Mouse (Mus musculus): ENCODE data around the gene Slc36a4. TPM values are rescaled to one million over a fixed set of nuclear protein-coding genes. Genes with fewer than 3 reads are reported as not detected.

The Slc36a4 gene
- 10 to 100 TPM; 42.4 to 47.4 TPM for total RNA-seq (2021)
- long read RNA-seq, full-length matches to known transcripts: 17 of 61 reads
- long read RNA-seq, partial matches to known transcripts: 14 of 61 reads
- long read RNA-seq, other reads (novel, unspliced or antisense): 30 of 61 reads

DNA sequence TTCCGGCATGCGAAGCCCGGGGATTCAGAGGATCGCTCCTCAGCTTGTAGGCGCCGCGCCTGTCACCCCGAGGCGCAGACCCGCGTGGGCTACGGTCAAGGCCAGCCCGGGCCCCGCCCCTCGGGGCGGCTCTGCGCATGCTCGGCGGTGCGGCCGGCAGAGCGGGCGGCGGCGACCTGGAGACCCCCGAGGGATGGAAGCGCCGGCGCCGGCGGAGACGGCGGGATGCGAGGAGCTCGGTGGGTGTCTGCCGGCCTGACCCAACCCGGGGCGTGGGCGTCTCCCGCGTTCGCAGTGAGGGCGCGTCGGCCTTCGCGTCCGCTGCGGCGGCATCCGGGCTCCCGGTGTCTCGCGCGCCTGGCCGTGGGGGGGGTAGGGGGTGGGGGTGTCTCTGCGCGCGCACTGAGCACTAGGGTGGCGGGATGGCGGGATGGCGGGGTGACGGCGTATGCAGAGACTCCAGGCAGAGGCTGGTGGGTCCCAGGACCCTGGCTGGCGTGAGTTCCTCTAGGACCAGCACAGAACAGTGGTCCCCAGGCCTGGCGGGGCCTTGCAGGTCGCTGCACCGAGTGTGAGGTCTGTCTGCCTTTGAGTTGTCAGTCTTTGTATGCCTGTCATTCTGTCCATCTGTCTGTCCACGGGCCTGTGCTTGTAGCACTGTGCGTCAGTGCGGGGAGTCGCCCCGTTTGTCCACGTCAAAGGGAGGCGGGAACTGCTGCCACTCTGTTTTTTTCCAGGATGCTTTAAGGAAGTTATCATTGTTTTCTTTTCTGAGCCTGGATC, at the start of gene Slc36a4:
Gene Slc36a4 (plus strand): TSS at position 140 of the 783 bp plus-strand sequence.
- peak; percentile 64 to 81 for DNase-seq (ENCODE audit: low spot score in 2 of 2)

DNA sequence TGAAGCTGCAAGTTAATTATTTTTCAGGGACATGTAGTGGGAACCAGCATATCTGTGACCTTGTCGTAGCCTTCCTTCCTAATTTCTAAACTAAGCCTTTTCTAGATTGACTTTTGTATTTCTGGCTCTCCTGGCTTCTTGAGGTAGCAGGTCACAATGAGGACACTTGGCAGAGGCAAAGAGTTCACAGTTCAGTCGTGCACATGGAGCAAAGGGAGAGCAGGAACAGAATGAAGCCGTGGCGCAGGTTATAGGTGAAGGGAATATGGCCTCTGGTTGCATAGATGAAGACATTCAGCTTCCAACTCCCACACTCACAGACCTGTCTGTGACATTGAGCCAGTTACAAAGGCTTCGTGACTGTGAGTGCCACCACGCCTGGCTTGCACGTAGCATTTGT, 44.9 kb upstream of the Slc36a4 start:
- DNase-seq (ENCODE audit: low spot score in 2 of 2): no peak

DNA sequence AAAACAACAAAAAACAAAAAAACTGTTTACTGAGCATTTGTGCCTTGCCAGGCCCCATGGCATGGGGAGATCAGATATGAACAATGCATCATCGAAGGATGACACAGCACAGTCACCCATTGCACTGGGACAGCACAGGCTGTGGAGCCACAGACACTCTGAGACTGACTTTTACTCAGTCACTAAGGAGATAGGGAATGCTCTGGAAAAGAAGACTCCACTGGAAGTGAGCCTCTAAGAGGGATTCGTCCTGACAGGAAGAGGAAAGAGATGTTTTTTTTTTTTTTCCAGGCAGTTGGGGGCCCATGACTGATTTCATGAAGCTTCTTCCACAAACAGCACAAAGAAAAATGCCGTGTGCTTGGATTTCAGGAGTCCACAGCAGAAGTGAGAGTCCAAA, 40.1 kb upstream of the Slc36a4 start:
- no peak for DNase-seq (ENCODE audit: low spot score in 2 of 2)

DNA sequence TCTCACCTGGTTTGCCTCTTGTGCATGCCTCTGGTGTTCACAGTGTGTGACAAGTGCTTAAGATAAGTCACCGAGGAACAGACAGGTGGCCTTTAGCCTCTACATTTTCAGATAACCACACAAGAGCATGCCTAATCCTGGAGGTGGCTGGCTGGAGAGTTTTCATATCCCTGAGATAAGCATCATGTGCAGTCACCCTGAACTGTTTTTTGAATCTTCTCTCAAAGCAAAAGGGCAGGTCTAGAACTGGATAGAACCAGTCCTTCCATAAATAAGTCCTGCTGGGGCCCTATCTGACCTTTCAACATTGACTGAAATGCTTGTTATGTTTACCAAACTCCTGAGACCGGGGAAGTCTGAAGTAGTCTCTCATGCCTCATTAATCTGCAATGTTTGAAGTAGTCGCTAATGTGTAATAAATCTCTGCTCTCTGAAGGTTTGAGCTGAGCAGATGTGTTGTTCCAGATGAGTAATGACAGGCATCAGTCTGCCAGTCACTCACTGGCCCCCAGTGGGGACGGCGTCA, 39.5 kb upstream of the Slc36a4 start:
- no peak for DNase-seq (ENCODE audit: low spot score in 2 of 2)

DNA sequence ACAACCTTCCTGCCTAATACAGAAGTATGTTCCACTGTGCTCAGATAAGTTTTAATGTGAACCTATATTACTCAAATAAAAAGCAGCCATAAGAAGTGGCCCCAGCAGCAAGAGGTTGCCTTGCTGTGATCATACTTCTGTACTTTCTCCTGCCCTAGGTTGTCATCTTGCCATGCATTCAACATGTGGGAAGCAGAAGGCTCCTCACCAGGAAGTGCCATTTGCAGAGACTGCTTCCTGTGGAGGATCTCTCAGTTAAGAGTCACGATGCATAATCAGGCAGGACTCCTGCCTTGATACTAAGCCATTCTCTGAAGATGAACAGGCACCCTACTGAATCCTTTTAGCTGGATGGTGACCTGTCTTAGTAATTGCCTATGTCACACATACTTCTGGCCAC, 37.3 kb upstream of the Slc36a4 start:
- DNase-seq (ENCODE audit: low spot score in 2 of 2): no peak

DNA sequence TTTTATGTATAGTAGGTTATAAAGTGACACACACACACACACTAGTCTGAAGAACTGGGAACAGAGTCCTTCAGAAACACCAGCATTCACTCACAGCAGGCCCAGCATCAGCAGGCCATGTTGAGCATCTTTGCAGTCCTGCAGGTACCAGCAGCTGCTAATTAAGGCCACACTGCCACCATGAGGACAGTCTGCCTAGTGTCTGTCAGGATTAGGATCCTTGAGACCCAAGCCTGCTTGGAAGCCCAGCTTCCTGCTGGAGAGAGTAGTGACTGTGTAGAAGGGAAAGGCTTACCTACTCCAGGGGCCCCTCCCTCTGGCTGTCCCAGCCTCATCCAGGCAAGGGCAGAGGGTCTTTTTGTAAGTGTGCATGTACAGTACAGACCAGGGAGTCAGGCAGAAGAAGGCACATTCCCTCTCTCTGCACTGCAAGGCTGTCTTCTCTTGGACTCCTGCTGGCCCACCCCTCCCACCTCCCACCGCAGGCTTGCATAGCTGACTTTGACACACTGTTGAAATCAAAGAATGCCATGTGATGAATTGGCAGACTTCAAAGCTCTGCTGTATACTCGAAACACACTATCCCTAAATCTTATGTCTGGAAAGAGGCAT, 27.6 kb upstream of the Slc36a4 start:
- peak; percentile 49 to 88 for DNase-seq (ENCODE audit: low spot score in 2 of 2)

DNA sequence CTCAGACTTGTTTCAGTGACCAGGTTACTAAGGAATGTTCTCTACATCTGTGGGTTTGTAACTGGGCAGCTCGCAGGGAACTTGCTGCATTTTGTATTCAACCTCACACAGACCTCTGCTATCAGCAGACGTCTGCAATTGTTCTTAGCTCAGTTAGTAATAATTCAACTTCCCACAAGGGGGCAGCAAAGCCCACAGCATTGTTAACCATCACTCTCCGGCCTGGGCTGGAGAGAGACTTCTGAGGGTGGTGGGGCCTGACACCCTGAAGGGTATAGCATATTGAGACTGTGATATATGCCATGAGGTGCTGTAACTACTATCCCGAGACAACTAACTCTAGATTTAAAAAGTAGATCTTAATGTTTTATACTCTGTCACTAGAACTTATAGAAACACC, 24.3 kb upstream of the Slc36a4 start:
- peak; percentile 29 to 82 for DNase-seq (ENCODE audit: low spot score in 2 of 2)

DNA sequence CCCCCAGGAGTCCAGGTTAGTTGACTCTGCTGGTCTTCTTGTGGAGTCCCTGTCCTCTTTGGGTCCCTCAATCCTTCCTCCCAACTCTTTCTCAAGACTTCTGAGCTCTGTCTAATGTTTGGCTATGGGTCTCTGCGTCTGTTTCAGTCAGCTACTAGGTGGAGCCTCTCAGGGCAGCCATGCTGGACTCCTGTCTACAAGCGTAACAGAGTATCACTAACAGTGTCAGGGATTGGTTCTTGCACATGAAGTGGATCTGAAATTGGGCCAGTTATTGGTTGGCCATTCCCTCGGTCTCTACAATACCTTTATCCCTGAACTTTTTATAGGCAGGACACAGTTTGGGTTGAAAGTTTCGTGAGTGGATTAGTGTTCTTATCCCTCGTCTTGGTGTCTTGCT, 22.2 kb upstream of the Slc36a4 start:
- DNase-seq (ENCODE audit: low spot score in 2 of 2): no peak

DNA sequence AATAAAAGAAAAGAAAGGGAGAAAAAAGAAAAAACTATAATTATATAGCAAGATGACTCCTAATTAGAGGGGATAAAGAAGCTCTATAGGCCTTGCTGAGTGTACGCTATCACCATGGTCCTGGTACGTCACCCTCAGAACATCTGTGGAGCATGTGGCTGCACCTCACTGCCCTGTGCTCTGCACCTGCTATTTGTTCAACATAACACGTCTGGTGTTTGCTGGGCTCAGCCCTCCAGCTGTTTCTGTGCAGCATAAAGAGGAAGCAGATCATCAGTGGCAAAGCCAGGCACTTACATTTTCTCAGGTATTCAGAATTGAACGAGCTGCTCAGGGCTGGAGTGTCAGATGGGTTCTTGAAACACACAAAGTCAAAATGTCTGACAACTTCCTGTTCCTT, 15.7 kb upstream of the Slc36a4 start:
- DNase-seq (ENCODE audit: low spot score in 2 of 2): no peak

DNA sequence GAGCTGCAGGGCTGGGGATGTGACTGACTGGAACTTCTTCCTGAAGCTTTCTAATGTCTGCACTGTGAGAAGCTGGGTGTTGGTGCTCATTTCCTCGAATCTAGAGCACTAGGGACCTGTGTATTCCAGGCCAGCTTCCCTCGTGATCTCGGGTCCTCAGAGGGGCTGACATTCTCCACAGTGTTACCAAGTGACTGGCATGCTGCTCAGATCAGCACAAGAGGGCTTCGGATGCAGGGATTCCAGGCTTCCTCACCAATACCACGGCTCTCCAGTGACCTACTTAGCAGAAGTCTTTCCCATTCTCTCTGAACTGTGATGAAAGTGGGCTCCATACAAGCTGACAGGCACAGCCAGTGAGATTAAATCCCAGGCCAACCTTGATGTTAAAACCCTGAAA, 14.5 kb upstream of the Slc36a4 start:
- DNase-seq (ENCODE audit: low spot score in 2 of 2): no peak

DNA sequence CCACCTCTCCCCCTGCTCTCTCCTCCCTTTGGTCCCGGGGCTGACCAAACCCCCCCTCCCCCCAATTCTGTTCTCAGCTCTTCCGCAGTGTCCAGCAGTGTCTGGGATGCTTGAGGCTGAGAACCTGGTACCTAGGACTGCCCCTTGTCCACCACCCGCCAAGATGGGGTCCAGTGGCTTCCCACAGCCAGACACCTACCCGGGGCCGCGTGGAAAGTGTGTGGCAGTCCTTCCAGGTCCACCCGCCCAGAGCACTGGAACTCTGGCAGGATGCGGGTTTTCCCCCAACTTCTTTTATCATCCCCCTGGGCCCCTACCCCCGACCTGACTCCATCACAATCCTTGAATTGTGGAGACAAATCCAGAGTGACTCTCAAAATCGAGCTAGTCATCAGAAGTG, 3.8 kb upstream of the Slc36a4 start:
- no peak for DNase-seq (ENCODE audit: low spot score in 2 of 2)

DNA sequence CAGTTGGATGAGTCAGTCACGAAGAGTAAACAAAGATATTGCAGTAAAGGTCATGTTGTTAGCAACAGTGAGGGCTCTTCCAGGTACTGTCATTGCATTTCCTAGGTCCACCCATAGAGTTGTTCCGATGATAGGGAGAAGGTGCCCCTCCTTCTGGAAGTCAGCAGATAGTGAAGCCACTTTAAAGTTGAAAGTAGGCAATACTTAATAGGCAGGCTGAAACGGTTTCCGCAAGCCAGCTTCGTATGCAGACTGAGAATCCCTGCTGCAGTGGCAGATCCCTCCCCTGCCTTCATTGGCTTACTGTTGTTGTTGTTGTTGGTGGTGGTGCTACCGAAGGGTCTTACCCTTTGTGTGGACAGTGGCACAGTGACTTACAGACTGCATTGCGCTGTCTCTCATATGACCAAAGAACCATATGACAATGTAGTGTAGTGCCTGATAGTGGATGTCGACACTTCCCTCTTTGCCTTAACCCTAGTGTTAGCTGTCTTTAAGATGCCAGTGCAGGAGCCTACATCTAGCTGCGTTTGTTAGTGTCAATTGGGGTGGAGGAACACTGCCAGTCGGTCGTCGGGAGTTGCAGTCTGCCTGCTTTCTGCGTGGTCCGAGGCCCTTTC, 449 bp upstream of the Slc36a4 start:
- DNase-seq (ENCODE audit: low spot score in 2 of 2): no peak

DNA sequence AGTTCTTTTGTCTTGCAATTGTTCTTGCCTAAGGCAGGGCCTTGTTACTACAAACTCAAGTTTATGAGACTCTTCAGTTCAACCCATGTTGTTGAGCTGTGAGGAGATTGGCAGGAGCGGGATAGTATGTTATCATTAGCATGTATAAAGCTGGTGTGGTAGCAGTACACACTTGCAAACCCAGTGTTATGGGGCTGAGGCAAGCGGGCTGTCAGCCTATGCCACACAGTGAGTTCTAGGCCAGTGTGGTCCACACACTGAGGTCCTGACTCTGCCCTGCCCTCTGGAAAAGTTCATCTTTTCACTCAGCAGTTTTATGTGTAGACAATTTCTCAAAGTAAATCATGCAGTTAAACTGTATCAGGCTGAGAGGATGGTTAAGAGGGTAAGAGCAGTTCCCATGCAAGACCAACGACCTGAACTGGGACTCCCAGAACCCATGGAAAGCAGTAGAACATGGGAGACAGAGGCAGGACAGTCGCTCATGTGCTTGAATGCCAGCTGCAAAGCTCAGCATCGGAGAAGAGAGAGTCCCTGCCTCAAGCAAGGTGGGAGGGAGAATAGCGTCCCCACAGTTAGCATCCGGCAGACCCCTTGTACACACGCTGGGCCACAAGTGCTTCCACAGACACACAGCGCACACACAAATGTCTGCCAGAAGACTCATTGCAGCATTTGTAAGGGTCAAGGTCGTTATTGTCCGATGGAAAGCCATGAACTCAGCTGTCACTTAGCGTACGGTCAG, 1.5 kb downstream of the Slc36a4 start:
- no peak for DNase-seq (ENCODE audit: low spot score in 2 of 2)

DNA sequence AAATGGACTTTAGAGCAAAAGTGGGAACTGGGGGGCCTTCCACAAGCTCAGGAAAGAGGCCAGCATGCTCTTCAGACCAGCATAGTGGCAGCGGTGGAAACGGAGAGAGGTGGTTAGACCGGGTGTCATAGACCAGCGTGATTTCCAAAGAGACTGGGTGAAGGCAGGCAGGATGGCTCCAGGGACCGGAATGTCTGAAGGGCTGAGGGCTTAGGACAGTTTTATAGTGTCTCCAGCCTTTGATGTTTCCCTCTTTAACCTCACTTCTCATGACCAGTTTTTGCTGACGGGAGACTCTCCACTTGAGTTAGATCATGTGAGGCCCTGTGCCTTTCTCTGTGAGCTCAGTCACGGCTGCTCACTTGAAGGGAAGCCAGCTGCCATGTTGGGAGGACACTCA, 2.1 kb downstream of the Slc36a4 start:
- no peak for DNase-seq (ENCODE audit: low spot score in 2 of 2)

DNA sequence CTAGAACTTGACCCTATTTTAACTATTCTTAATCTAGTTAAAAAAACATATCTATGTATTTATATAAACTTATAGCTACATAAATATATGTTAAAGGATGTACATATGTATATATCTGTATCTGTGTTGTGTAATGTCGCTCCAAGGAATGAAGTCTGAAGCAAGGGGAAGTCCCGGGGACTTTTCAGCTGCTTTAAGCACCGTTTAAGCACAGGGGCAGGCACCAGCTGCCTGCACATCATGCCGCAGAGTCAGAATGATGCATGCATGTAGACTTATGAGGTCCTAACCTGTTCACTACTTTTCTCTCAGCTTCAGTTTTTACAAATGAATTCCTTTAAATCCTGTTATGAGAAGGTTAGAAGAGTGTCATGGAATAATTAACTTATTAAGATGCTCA, 5.3 kb downstream of the Slc36a4 start:
- DNase-seq (ENCODE audit: low spot score in 2 of 2): no peak

DNA sequence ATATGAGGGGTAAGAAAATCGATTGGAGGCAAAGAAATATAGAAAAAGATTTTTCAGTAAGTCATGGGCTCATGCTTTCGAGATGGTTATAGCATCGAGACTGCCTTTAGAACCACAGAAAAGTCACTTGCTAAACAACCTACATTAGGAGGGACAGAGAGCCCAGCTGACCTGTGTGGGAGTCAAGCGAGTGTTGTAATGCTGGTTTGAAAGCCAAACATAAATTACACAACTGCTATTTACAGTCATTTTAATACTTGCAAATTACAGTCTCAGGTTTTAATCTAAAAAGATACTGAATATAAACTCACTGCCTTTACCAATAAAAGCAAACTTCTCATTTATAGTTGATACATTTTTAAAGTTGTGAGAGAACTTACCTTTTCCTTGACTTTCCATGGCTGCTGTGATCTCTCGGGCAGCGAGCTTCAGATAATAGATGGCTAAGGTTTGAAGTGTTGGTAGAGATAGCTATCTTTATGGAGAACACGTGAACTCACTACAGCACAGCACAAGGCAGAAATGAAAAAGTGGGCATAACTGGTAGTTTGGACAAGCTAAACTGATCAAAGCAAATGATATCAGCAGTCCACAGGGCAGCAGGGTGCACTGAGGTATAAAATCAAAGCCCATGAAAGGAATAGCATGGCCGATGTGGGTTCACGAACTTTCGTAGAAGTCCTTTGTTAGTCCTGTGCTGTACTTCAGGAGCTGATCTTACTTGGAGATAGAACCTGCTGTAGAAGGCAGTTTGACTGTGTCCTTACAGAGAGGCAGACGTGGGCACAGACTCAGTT, 5.9 kb downstream of the Slc36a4 start:
- DNase-seq (ENCODE audit: low spot score in 2 of 2): no peak

DNA sequence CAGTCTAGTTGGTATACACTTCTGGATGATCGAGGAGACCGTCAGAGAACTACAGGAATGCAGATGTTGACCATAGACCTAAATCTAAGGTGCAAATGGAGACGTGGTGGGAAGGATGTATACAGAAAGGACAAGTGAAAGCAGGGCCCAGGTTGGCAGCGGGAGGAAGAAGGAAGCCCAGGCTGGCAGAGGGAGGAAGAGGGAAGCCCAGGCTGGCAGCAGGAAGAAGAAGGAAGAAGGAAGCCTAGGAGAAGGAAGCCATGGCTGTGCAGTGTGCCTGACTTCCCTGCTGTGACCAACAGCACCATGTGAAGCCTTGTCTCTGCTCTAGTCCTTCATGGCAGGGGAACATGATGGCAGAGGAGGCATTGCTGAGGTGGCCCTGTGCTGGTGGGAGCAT, 7.8 kb downstream of the Slc36a4 start:
- no peak for DNase-seq (ENCODE audit: low spot score in 2 of 2)

DNA sequence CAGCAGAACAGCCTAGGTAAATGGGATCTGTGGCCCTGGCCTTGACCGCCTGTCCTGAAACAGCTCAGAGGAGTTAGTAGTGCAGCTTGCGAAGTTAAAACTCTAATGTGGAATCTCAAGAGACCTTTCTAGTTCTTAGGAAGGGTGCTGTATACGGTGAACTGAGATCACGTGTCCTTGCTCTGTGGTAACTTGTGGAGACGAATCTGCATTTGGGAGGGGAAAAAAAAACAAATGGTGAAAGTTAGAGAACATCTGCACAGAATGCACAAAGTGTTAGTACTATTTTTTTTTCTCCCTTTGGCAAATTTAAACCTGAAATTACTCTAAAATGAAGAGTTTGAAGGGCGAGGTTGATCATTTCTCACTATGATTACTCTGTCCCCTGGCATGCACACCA, 8.8 kb downstream of the Slc36a4 start:
- DNase-seq (ENCODE audit: low spot score in 2 of 2): no peak

DNA sequence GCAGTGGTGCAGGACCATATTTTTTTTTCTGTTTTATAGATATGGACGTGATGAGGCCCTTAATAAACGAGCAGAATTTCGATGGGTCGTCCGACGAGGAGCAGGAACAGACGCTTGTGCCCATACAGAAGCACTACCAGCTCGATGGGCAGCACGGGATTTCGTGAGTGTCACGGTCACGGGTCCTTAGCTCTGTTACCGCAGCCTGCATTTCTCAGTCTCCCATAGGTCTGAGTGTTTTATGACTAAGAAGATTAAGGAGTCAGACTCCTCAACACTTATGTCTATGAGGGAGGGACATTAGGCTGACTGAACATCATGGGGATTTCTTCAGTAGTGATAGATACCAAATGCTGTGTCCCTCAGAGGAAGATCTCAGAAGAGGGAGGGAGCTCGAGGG, 10.1 kb downstream of the Slc36a4 start:
- no peak for DNase-seq (ENCODE audit: low spot score in 2 of 2)

DNA sequence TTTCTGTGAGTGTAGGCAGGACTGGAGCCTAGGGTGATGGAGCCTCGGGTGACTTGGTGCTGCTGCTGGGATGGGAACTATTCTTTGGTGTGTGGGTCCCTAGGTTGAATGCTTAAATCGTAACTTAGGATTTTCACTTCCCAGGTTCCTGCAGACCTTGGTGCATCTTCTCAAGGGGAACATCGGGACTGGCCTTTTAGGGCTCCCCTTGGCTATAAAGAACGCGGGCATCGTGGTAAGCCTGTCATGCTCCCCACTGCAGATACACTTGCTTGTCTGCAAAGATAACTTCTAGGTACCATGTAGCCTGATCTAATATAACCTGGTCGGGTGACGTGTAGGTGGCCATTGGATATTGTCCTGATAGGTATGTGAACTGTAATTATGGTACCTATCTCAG, 11.0 kb downstream of the Slc36a4 start:
- DNase-seq (ENCODE audit: low spot score in 2 of 2): no peak
